Mouse (Mus musculus) myocyte (in vitro differentiated cells): Measurements from ENCODE around the gene Gsap.

Experiments used
- CEBPB ChIP-seq: IDR thresholded peaks from 2 replicates; pipeline ENCODE4 v1.6.1; 2011; ENCODE audit warnings: mild to moderate bottlenecking, moderate library complexity; ENCODE audit not compliant: poor library complexity, insufficient read depth, severe bottlenecking
- E2F4 ChIP-seq: IDR thresholded peaks from one replicate; pipeline ENCODE4 v1.6.1; 2011; ENCODE audit warnings: mild to moderate bottlenecking, control low read depth, moderate library complexity; ENCODE audit not compliant: insufficient read depth
- MAX ChIP-seq: IDR thresholded peaks from one replicate; pipeline ENCODE4 v1.6.1; 2011; ENCODE audit warnings: low read depth, mild to moderate bottlenecking, control low read depth
- MYOG ChIP-seq, 3 experiments: IDR thresholded peaks; one replicate each; pipeline ENCODE4 v1.6.1; 2011; ENCODE audit warnings: control low read depth in 2 of 3, low read depth in 2 of 3, mild to moderate bottlenecking in 2 of 3; ENCODE audit not compliant: insufficient read length in 2 of 3, control insufficient read depth in 1 of 3, insufficient read depth in 1 of 3
- POLR2A ChIP-seq: IDR thresholded peaks from one replicate; pipeline ENCODE4 v1.6.1; 2011; ENCODE audit warnings: low read depth, mild to moderate bottlenecking, control low read depth, moderate library complexity; ENCODE audit not compliant: insufficient read length
- TCF12 ChIP-seq: IDR thresholded peaks from one replicate; pipeline ENCODE4 v1.6.1; 2011; ENCODE audit warnings: mild to moderate bottlenecking, control low read depth; ENCODE audit not compliant: poor library complexity, insufficient read depth, severe bottlenecking

DNA sequence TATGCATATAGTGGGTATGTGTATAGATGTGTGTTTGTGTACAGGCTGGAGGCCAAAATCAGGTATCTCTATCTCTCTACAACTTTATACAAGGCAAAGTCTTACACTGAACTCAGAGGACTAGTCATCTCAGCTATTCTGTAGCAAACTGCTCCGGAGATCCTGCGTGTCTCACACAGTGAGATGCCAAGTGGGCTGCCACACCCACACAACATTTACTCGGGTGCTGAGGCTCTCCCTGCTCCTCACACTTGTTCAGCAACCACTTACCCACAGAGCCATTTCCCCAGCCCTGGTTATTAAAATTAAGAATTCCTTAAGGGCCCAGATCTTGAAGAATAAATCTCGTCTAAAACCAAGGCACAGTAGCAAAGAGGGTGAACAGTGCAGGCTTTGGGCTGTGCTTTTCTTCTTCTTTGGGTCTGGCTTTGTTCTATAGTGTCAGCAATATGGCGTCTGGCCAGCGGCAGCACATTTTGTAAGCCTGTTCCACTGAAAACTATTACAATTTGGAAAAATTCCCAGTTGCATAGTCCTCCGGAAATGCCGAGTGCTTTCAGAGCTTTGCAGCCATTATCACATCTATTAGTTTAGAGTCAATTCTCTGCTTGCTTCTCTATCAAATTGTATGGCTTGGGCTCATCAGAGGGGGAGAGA lies 17.2 kb upstream of the Gsap start:
- TF ChIP-seq POLR2A (no peak), E2F4 (no peak), TCF12 (no peak), MAX (no peak), CEBPB (no peak), MYOG (IDR thresholded peaks at IDR 0.05; ENCODE audit: control insufficient read depth in 1 of 3, insufficient read depth in 1 of 3, insufficient read length in 2 of 3, low read depth in 2 of 3) (no peak)
